Comparison of ENCODE assay signal across 10 mouse cellular contexts in the genomic region with DNA sequence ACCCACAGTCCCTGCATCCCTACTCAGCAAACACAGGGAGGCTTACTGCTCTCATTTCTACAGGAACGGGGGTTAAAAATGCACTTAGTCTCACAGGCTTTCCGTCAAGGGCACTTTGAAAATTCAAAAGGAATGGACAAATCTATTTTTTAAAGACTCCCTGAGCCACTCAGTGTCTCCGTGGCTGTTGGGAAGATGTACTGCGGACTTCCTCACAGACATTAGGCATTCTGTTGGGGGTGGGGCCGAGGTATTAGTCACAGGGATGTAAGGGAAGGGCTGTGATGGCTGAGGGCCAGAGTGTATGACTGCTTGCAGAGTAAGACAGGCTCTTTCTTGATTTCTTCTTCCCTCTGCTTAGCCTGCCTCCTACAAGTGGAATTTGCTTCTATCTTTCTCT.
DNase-seq lines count a peak whose midpoint lies in the region; ATAC-seq and TF ChIP-seq lines count a peak whose summit lies in the region.
"Had no signal": no experiment of that assay in that cellular context is flagged by ENCODE, and none has a peak within 500 bp of the region (broad histone marks: within the 10 kb centered on the region; RNA-seq: fewer than 3 reads in every experiment).

No protein-coding gene starts in this region.

- no peaks in the 10 kb centered on the region for H3K36me3 ChIP-seq in lung, postnatal 0 days (ENCODE audit: insufficient read depth, low read length)
- no peaks in the 10 kb centered on the region for H3K36me3 ChIP-seq in intestine, embryonic 15.5 days
- H3K36me3 ChIP-seq: limb, embryonic 15.5 days had no signal

- no peak for TF ChIP-seq CTCF in lung, postnatal 0 days (IDR thresholded peaks at IDR 0.05)

- no peak overlapping the region for H3K4me3 ChIP-seq in lung, postnatal 0 days (ENCODE audit: low read depth, low read length)
- no peak overlapping the region for H3K4me3 ChIP-seq in intestine, embryonic 15.5 days (replicated peaks)
- H3K4me3 ChIP-seq: limb, embryonic 15.5 days had no signal

- H3K27me3 ChIP-seq in lung, postnatal 0 days (replicated peaks; ENCODE audit: insufficient read depth, low read length), result no peaks in the 10 kb centered on the region
- H3K27me3 ChIP-seq in intestine, embryonic 15.5 days (replicated peaks), result no peaks in the 10 kb centered on the region
- H3K27me3 ChIP-seq: CH12.LX; limb, embryonic 15.5 days had no signal

- no peak overlapping the region for H3K4me2 ChIP-seq in lung, postnatal 0 days (replicated peaks; ENCODE audit: low read depth, low read length)
- no peak overlapping the region for H3K4me2 ChIP-seq in intestine, embryonic 15.5 days (replicated peaks)
- H3K4me2 ChIP-seq: limb, embryonic 15.5 days had no signal

- H3K27ac ChIP-seq in lung, postnatal 0 days (ENCODE audit: low read length), result no peak overlapping the region
- no peak overlapping the region for H3K27ac ChIP-seq in intestine, embryonic 15.5 days
- H3K27ac ChIP-seq: limb, embryonic 15.5 days had no signal

- no peak for TF ChIP-seq EP300 in lung, postnatal 0 days (IDR thresholded peaks at IDR 0.05)

- H3K4me1 ChIP-seq in lung, postnatal 0 days (ENCODE audit: insufficient read depth, low read depth, low read length), result no peaks in the 10 kb centered on the region
- 0 out of 2 replicates have a peak, but pooled peaks cover 6% of the 10 kb centered on the region for H3K4me1 ChIP-seq in intestine, embryonic 15.5 days (replicated peaks)

- 5% methylated on average over 5 of the region's 5 CpGs for WGBS in lung, postnatal 0 days
- WGBS in intestine, embryonic 15.5 days, result 16% methylated on average over 5 of the region's 5 CpGs

- no peaks in the 10 kb centered on the region for H3K9me3 ChIP-seq in lung, postnatal 0 days (ENCODE audit: low read length)
- H3K9me3 ChIP-seq in intestine, embryonic 15.5 days, result no peaks in the 10 kb centered on the region
- H3K9me3 ChIP-seq: limb, embryonic 15.5 days had no signal

- H3K9ac ChIP-seq in lung, postnatal 0 days (replicated peaks; ENCODE audit: low read depth), result no peak overlapping the region
- no peak overlapping the region for H3K9ac ChIP-seq in intestine, embryonic 15.5 days
- H3K9ac ChIP-seq: limb, embryonic 15.5 days had no signal

- peak; percentile 19 to 24 for DNase-seq in frontal cortex, postnatal 36 days (ENCODE audit: low spot score in 2 of 2)
- DNase-seq in frontal cortex, postnatal 25 days (ENCODE audit: low spot score in 2 of 2), result no peak
- DNase-seq in lung, postnatal 0 days (ENCODE audit: low spot score), result peak; percentile 27
- DNase-seq in lung, postnatal 10 days, result no peak
- peak; percentile 14 for DNase-seq in right cerebral cortex, postnatal 25 days
- DNase-seq in thymus, postnatal 4 days, result no peak
- no peak for DNase-seq in gastrocnemius, postnatal 10 days

- peak; percentile 32; the same call in 1 of the 2 replicates for ATAC-seq in lung, postnatal 0 days
- ATAC-seq in intestine, embryonic 15.5 days, result peak; percentile 77

Comparison
In these comparisons a context has a peak if more than half of its experiments do, and no peak if none do; other contexts are left out.
1. DNase-seq: peak in frontal cortex, postnatal 36 days (2 of 2), lung, postnatal 0 days (single experiment) and right cerebral cortex, postnatal 25 days (single experiment); none in frontal cortex, postnatal 25 days (0 of 2), lung, postnatal 10 days (single experiment), thymus, postnatal 4 days (single experiment) and gastrocnemius, postnatal 10 days (single experiment).